Mouse (Mus musculus): Measurements from ENCODE around the gene Nabp2. TPM values are rescaled to one million over a fixed set of nuclear protein-coding genes. Genes with fewer than 3 reads are reported as not detected.

The Nabp2 gene
- polyA plus RNA-seq, 1 experiment from 2014 or later, result 127 TPM

DNA sequence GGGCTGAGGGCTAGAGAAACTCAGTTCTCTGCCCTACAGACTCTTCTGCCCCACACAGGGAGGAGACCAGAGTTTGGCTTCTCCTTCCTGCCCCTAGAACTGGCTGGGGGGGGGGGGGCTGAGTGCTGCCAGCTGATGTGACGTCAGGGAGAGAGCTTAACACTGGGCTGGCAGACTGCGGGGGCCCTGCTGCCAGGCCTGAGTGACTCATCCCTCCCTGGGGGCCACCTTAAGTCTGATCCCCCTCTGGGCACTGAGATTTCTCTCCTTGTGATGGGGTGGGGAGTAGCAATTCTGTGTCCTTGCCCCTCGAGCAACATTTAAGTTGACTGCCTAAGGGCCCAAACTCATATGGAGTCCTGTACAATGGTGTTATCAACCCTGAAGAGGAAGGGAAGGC, 32.8 kb downstream of the Nabp2 start:
- peak overlapping the region; percentile 99 for H3K9ac ChIP-seq (replicated peaks)
- H3K27me3 ChIP-seq, result no peaks in the 10 kb centered on the region
- 70% methylated on average over 2 of the region's 3 CpGs for whole genome bisulfite sequencing
- peaks cover 47% of the 10 kb centered on the region for H3K36me3 ChIP-seq
- peaks cover 25% of the 10 kb centered on the region for H3K4me1 ChIP-seq
- peak overlapping the region; percentile 69 for H3K4me2 ChIP-seq (replicated peaks)
- no peak for ATAC-seq (ENCODE audit: low FRiP score, low read depth)
- peaks cover 4% of the 10 kb centered on the region; the same call in 1 of the 2 replicates for H3K9me3 ChIP-seq
- H3K27ac ChIP-seq (replicated peaks), result no peak overlapping the region
- H3K4me3 ChIP-seq, result peak overlapping the region; percentile 99

DNA sequence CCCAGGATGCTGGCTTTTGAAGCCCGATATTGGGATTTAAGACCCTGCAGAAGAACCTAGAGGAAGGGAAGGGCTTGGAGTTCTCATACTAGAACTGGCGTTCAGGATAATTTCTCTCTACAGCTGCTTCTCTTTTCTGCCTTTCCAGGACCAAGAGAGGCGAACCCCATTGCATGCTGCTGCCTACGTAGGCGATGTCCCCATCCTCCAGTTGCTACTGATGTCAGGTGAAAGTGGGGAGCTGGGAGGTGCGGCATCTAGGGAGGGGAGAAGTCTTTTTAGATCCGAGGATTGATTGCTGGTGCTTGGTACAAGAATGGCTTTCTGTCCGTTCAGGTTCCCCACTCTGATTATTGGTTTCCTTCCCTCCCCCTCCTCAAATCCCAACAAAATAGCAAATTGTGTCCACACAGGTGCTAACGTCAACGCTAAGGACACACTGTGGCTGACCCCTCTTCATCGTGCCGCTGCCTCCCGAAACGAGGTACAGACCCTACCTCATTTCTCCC, 33.3 kb downstream of the Nabp2 start:
- H3K4me1 ChIP-seq, result peaks cover 25% of the 10 kb centered on the region
- H3K4me3 ChIP-seq, result peak overlapping the region; percentile 99
- peaks cover 42% of the 10 kb centered on the region for H3K36me3 ChIP-seq
- H3K9me3 ChIP-seq, result peaks cover 4% of the 10 kb centered on the region; the same call in 1 of the 2 replicates
- peak overlapping the region; percentile 97 for H3K27ac ChIP-seq (replicated peaks)
- WGBS, result 61% methylated on average over 14 of the region's 14 CpGs
- no peaks in the 10 kb centered on the region for H3K27me3 ChIP-seq
- H3K4me2 ChIP-seq (replicated peaks), result peak overlapping the region; percentile 69
- ATAC-seq (ENCODE audit: low FRiP score, low read depth), result no peak
- H3K9ac ChIP-seq (replicated peaks), result peak overlapping the region; percentile 99

DNA sequence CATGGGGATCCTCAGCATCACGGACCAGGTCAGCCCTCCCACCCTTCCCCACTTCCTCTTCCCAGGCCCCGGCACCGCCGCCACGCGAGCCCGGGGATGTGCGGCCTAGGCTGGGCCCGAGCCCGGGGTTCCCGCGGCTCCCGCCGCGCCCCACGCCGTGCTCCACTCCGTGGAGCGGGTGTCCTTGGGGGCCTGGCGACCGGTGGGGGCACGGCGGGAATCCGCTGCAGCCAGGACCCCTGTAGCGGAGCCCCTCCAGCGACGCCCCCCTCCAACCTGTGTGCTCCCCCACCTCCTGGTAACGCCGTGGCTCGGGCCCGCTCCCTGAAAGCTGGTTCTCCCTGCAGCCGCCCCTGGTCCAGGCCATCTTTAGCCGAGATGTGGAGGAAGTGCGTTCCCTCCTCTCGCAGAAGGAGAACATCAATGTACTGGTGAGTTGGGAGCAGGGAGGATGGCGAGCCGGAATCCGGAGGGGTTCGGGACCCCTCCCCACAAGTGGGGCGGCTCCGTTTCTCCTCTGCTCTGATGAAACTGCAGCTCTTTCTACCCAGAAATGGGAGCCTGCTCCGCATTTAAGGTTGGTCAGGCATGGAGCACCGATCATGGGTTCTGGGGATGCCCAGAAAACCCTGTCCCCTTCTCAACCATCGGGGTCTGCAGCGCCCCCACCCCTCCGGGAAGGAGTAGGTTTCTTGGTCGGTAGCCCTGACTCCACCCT, 33.9 kb downstream of the Nabp2 start:
- Histone ChIP-seq H3K9me3 (peaks cover 4% of the 10 kb centered on the region; the same call in 1 of the 2 replicates), H3K9ac (replicated peaks) (peak overlapping the region; percentile 99), H3K4me2 (replicated peaks) (peak overlapping the region; percentile 69), H3K27me3 (no peaks in the 10 kb centered on the region), H3K4me3 (peak overlapping the region; percentile 99), H3K4me1 (peaks cover 25% of the 10 kb centered on the region), H3K36me3 (peaks cover 36% of the 10 kb centered on the region), H3K27ac (replicated peaks) (peak overlapping the region; percentile 97)
- ATAC-seq (ENCODE audit: low FRiP score, low read depth), result peak; percentile 76
- WGBS, result under 1% methylated on average over 47 of the region's 47 CpGs

DNA sequence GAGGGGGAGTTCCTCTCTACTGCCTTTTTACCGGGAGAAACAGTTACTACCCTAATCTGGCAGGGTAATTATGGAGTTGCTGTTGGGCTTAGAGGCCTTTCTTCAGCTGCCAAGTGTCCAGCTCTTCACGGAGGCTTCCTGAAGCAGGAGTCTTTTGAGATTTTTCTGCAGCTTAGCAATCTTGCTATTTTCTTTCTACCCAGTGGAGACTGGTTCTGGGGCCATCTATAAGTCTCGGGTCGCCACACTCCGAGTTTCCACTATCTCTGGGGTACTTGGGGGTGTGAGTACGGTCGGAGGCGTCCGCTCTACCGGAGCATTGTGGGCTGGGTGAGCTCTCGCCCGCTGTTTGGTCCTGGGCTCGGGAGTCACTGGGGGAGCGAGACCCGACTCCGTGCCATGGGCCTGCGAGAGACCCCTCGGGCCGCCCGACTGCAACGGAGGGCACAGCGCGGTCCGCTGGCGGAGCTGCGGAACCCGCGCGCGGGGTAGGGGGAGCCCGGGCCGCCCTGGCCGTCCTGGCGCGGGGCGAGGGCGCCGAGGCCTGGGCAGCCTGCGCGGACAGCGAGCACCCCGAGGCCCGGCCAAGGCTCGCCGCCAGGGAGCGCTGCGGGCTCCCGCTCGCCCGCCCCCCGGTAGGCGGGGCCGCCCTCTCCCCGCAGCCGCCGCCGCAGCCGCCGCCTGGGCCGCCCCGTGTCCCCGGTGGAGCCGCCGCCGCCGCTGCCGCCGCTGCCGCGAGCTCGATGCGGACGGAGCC, 34.7 kb downstream of the Nabp2 start, which contains the start of gene Ankrd52:
Ankrd52 (plus strand) TSS at position 661 of the 757 bp plus-strand sequence.
- ATAC-seq (ENCODE audit: low FRiP score, low read depth), result peak; percentile 92
- under 1% methylated on average over 55 of the region's 73 CpGs for WGBS
- H3K9ac ChIP-seq (replicated peaks), result peak within 1 kb of the TSS; percentile 99

GRCm38 (mm10) chr10:128376099-128376454, 35.2 kb downstream of the Nabp2 start:
- Histone ChIP-seq H3K36me3 (peaks cover 24% of the 10 kb centered on the region), H3K4me2 (replicated peaks) (peak overlapping the region; percentile 69), H3K9me3 (peaks cover 4% of the 10 kb centered on the region; the same call in 1 of the 2 replicates), H3K4me1 (peaks cover 25% of the 10 kb centered on the region), H3K4me3 (peak overlapping the region; percentile 99), H3K27ac (replicated peaks) (peak overlapping the region; percentile 97), H3K9ac (replicated peaks) (peak overlapping the region; percentile 99), H3K27me3 (no peaks in the 10 kb centered on the region)
- WGBS, result 42% methylated on average over 4 of the region's 4 CpGs
- no peak for ATAC-seq (ENCODE audit: low FRiP score, low read depth)

More for the DNA sequence above, 34.7 kb downstream of the Nabp2 start, which contains the start of gene Ankrd52:
- Histone ChIP-seq H3K36me3 (peaks cover 28% of the 10 kb centered on the region), H3K9me3 (peaks cover 4% of the 10 kb centered on the region; the same call in 1 of the 2 replicates), H3K27me3 (no peaks in the 10 kb centered on the region), H3K4me2 (replicated peaks) (peak within 1 kb of the TSS; percentile 69), H3K4me3 (peak within 1 kb of the TSS; percentile 99), H3K27ac (replicated peaks) (peak within 1 kb of the TSS; percentile 97), H3K4me1 (peaks cover 25% of the 10 kb centered on the region)

DNA sequence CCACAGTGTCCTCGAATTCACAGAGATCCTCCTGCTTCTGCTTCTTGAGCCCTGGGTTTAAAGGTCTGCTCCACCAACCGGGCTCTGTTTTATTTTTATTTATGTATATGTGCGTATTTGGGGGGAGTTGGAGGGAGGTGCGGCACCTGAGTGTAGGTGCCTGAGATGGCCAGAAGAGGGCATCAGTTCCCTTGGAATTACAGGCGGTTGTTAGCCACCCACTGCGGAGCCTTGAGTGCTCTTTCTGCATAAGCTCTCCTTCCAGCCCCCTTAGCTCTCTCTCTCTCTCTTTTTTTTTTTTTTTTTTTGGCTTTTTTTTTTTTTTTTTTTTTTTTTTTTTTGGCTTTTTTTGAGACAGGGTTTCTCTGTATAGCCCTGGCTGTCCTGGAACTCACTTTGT, 36.9 kb downstream of the Nabp2 start:
- Histone ChIP-seq H3K9me3 (peaks cover 4% of the 10 kb centered on the region; the same call in 1 of the 2 replicates), H3K9ac (replicated peaks) (no peak overlapping the region), H3K4me1 (peaks cover 29% of the 10 kb centered on the region), H3K4me2 (replicated peaks) (no peak overlapping the region), H3K36me3 (peaks cover 8% of the 10 kb centered on the region), H3K27ac (replicated peaks) (no peak overlapping the region), H3K27me3 (no peaks in the 10 kb centered on the region), H3K4me3 (no peak overlapping the region)
- WGBS, result 80% methylated on average over 6 of the region's 6 CpGs
- ATAC-seq (ENCODE audit: low FRiP score, low read depth), result no peak

DNA sequence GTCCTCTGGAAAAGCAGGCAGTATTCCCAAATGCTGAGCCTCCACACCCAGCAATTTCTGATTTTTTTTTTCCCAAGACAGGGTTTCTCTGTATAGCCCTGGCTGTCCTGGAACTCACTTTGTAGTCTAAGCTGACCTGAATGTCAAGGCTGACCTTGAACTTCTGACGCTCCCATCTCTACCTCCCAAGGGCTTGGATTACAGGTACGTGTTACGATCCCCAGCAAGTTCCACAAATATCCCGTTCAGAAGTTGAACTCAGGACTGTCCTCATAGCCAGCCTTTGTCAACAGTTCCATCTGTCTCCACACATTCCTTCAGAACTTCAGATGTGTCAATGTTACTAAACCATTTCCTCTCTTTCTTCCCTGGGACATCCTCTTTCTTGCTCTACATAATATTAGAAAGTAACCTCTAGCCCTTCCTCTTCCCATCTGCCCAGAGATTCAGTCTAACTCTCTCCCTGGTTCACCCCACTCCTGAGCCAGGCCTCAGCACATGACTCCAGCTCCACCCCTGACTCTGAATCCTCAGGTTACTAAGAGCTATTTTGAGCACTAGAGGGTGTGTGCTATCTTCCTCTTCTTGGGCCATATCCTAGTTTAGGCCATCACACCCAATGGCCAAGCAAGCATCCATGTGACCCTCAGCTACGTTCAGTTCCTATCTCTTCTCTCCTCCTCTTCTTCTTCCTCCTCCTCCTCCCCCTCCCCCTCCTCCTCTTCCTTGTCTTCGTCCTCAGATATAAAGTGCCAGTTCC, 38.1 kb downstream of the Nabp2 start:
- H3K36me3 ChIP-seq, result no peaks in the 10 kb centered on the region
- H3K9me3 ChIP-seq, result peaks cover 4% of the 10 kb centered on the region; the same call in 1 of the 2 replicates
- H3K4me2 ChIP-seq (replicated peaks), result no peak overlapping the region
- H3K4me1 ChIP-seq, result peaks cover 21% of the 10 kb centered on the region
- H3K4me3 ChIP-seq, result no peak overlapping the region
- H3K27me3 ChIP-seq, result no peaks in the 10 kb centered on the region
- no peak for ATAC-seq (ENCODE audit: low FRiP score, low read depth)
- WGBS, result 92% methylated on average over 6 of the region's 6 CpGs
- no peak overlapping the region for H3K9ac ChIP-seq (replicated peaks)
- H3K27ac ChIP-seq (replicated peaks), result no peak overlapping the region

- peaks cover 4% of the 10 kb centered on the region; the same call in 1 of the 2 replicates for H3K9me3 ChIP-seq
- H3K4me2 ChIP-seq (replicated peaks), result no peak overlapping the region
- H3K27ac ChIP-seq (replicated peaks), result no peak overlapping the region
- no peak overlapping the region for H3K4me3 ChIP-seq
- H3K9ac ChIP-seq (replicated peaks), result no peak overlapping the region
- no peaks in the 10 kb centered on the region for H3K36me3 ChIP-seq
- ATAC-seq (ENCODE audit: low FRiP score, low read depth), result no peak
- 83% methylated on average over 5 of the region's 5 CpGs for WGBS
- H3K27me3 ChIP-seq, result no peaks in the 10 kb centered on the region
- H3K4me1 ChIP-seq, result peaks cover 25% of the 10 kb centered on the region
Measured at GRCm38 (mm10) chr10:128372142-128372541, 39.1 kb downstream of the Nabp2 start.

- Histone ChIP-seq H3K27me3 (no peaks in the 10 kb centered on the region), H3K9ac (replicated peaks) (no peak overlapping the region), H3K27ac (replicated peaks) (no peak overlapping the region), H3K4me2 (replicated peaks) (no peak overlapping the region), H3K4me3 (no peak overlapping the region), H3K4me1 (peaks cover 17% of the 10 kb centered on the region), H3K9me3 (peaks cover 4% of the 10 kb centered on the region; the same call in 1 of the 2 replicates), H3K36me3 (0 out of 2 replicates have a peak, but pooled peaks cover 1% of the 10 kb centered on the region)
- WGBS, result 70% methylated on average over 4 of the region's 4 CpGs
- no peak for ATAC-seq (ENCODE audit: low FRiP score, low read depth)
Measured at GRCm38 (mm10) chr10:128370601-128371000, 40.7 kb downstream of the Nabp2 start.

- no peak overlapping the region for H3K27ac ChIP-seq (replicated peaks)
Measured at GRCm38 (mm10) chr10:128370021-128370420, 41.3 kb downstream of the Nabp2 start.

GRCm38 (mm10) chr10:128369599-128369998, 41.7 kb downstream of the Nabp2 start:
- peak overlapping the region; percentile 92 for H3K4me2 ChIP-seq (replicated peaks)
- peaks cover 10% of the 10 kb centered on the region for H3K36me3 ChIP-seq
- 80% methylated on average over 6 of the region's 6 CpGs for WGBS
- H3K4me3 ChIP-seq, result peak overlapping the region; percentile 72
- peaks cover 4% of the 10 kb centered on the region; the same call in 1 of the 2 replicates for H3K9me3 ChIP-seq
- H3K27ac ChIP-seq (replicated peaks), result peak overlapping the region; percentile 97
- H3K27me3 ChIP-seq, result no peaks in the 10 kb centered on the region
- no peak for ATAC-seq (ENCODE audit: low FRiP score, low read depth)
- H3K4me1 ChIP-seq, result peaks cover 17% of the 10 kb centered on the region
- H3K9ac ChIP-seq (replicated peaks), result peak overlapping the region; percentile 76

More at GRCm38 (mm10) chr10:128370021-128370420, 41.3 kb downstream of the Nabp2 start:
- Histone ChIP-seq H3K4me1 (peaks cover 17% of the 10 kb centered on the region), H3K27me3 (no peaks in the 10 kb centered on the region), H3K36me3 (peaks cover 7% of the 10 kb centered on the region), H3K9ac (replicated peaks) (no peak overlapping the region), H3K9me3 (peaks cover 4% of the 10 kb centered on the region; the same call in 1 of the 2 replicates), H3K4me3 (no peak overlapping the region), H3K4me2 (replicated peaks) (no peak overlapping the region)
- ATAC-seq (ENCODE audit: low FRiP score, low read depth), result no peak
- 66% methylated on average over 5 of the region's 6 CpGs for WGBS

All from midbrain, embryonic 12.5 days (tissue).